In genomic region chr5:49848174-49848573, GRCm38 (mm10) we compare ENCODE assay signal across 25 mouse cellular contexts.
A peak's percentile ranks its signal among the peaks of the same experiment; 100 is the strongest.
DNase-seq lines count a peak whose midpoint lies in the region; ATAC-seq and TF ChIP-seq lines count a peak whose summit lies in the region.
"Had no signal": no experiment of that assay in that cellular context is flagged by ENCODE, and none has a peak within 500 bp of the region (broad histone marks: within the 10 kb centered on the region; RNA-seq: fewer than 3 reads in every experiment).

No protein-coding gene starts in this region.

- H3K36me3 ChIP-seq in hindbrain, embryonic 16.5 days (ENCODE audit: control insufficient read depth, insufficient read depth, low read length): no peaks in the 10 kb centered on the region
- H3K36me3 ChIP-seq in hindbrain, embryonic 12.5 days: no peaks in the 10 kb centered on the region
- no peaks in the 10 kb centered on the region for H3K36me3 ChIP-seq in intestine, embryonic 16.5 days (ENCODE audit: control insufficient read depth, insufficient read depth, low read length)
- H3K36me3 ChIP-seq: embryonic facial prominence, embryonic 12.5 days; limb, embryonic 15.5 days; midbrain, embryonic 12.5 days; neural tube, embryonic 12.5 days; stomach, embryonic 15.5 days had no signal

- H3K4me1 ChIP-seq in hindbrain, embryonic 16.5 days (ENCODE audit: control insufficient read depth, insufficient read depth, low read depth, low read length): no peaks in the 10 kb centered on the region
- no peaks in the 10 kb centered on the region for H3K4me1 ChIP-seq in hindbrain, embryonic 12.5 days
- H3K4me1 ChIP-seq in cerebellum, adult 2 months (ENCODE audit: control insufficient read depth, insufficient read depth, low read length): no peaks in the 10 kb centered on the region; the same call in 1 of the 2 replicates
- H3K4me1 ChIP-seq in intestine, embryonic 16.5 days (ENCODE audit: control insufficient read depth, insufficient read depth, low read length): no peaks in the 10 kb centered on the region
- H3K4me1 ChIP-seq: embryonic facial prominence, embryonic 12.5 days; forebrain, embryonic 13.5 days; limb, embryonic 15.5 days; midbrain, embryonic 12.5 days; neural tube, embryonic 12.5 days; stomach, embryonic 15.5 days had no signal

- TF ChIP-seq POLR2A in cerebellum, adult 2 months (IDR thresholded peaks at IDR 0.05; ENCODE audit: borderline replicate concordance, insufficient read depth, low read length): no peak

- no peaks in the 10 kb centered on the region for H3K9me3 ChIP-seq in hindbrain, embryonic 16.5 days (ENCODE audit: control insufficient read depth, low read length)
- H3K9me3 ChIP-seq in hindbrain, embryonic 12.5 days (replicated peaks): no peaks in the 10 kb centered on the region
- H3K9me3 ChIP-seq in intestine, embryonic 16.5 days (ENCODE audit: control insufficient read depth, low read length): no peaks in the 10 kb centered on the region
- H3K9me3 ChIP-seq: embryonic facial prominence, embryonic 12.5 days; forebrain, embryonic 13.5 days; limb, embryonic 15.5 days; midbrain, embryonic 12.5 days; neural tube, embryonic 12.5 days; stomach, embryonic 15.5 days had no signal

- ATAC-seq in hindbrain, embryonic 16.5 days: 0 out of 2 replicates have a peak, but pooled peaks have one; percentile 45
- no peak for ATAC-seq in hindbrain, embryonic 12.5 days (ENCODE audit: low FRiP score)
- ATAC-seq in intestine, embryonic 16.5 days: no peak

- H3K9ac ChIP-seq in hindbrain, embryonic 16.5 days (ENCODE audit: low read depth, low read length): no peak overlapping the region
- no peak overlapping the region for H3K9ac ChIP-seq in hindbrain, embryonic 12.5 days
- no peak overlapping the region for H3K9ac ChIP-seq in intestine, embryonic 16.5 days (ENCODE audit: low read depth, low read length)
- H3K9ac ChIP-seq: embryonic facial prominence, embryonic 12.5 days; forebrain, embryonic 13.5 days; limb, embryonic 15.5 days; liver, embryonic 14.5 days; lung, embryonic 14.5 days; midbrain, embryonic 12.5 days; neural tube, embryonic 12.5 days; stomach, embryonic 15.5 days had no signal

- H3K27ac ChIP-seq in hindbrain, embryonic 16.5 days (ENCODE audit: low read depth, low read length): no peak overlapping the region
- no peak overlapping the region for H3K27ac ChIP-seq in hindbrain, embryonic 12.5 days
- no peak overlapping the region for H3K27ac ChIP-seq in cerebellum, adult 2 months (ENCODE audit: insufficient read depth, low read length)
- H3K27ac ChIP-seq in intestine, embryonic 16.5 days (ENCODE audit: low read length): no peak overlapping the region
- H3K27ac ChIP-seq: embryonic facial prominence, embryonic 12.5 days; forebrain, embryonic 13.5 days; left cerebral cortex, adult 2 months; limb, embryonic 15.5 days; liver, embryonic 14.5 days; midbrain, embryonic 12.5 days; neural tube, embryonic 12.5 days; stomach, embryonic 15.5 days had no signal

- H3K27me3 ChIP-seq in hindbrain, embryonic 16.5 days (replicated peaks; ENCODE audit: control insufficient read depth, insufficient read depth, low read length): no peaks in the 10 kb centered on the region
- H3K27me3 ChIP-seq in hindbrain, embryonic 12.5 days: no peaks in the 10 kb centered on the region
- no peaks in the 10 kb centered on the region for H3K27me3 ChIP-seq in cerebellum, adult 2 months (ENCODE audit: control insufficient read depth, insufficient read depth, low read length)
- no peaks in the 10 kb centered on the region for H3K27me3 ChIP-seq in intestine, embryonic 16.5 days (replicated peaks; ENCODE audit: control insufficient read depth, insufficient read depth, low read length)
- H3K27me3 ChIP-seq: embryonic facial prominence, embryonic 12.5 days; forebrain, embryonic 13.5 days; limb, embryonic 15.5 days; midbrain, embryonic 12.5 days; neural tube, embryonic 12.5 days; stomach, embryonic 15.5 days had no signal

- H3K4me2 ChIP-seq in hindbrain, embryonic 16.5 days (ENCODE audit: low read length): no peak overlapping the region
- H3K4me2 ChIP-seq in hindbrain, embryonic 12.5 days (replicated peaks): no peak overlapping the region
- no peak overlapping the region for H3K4me2 ChIP-seq in intestine, embryonic 16.5 days (ENCODE audit: low read depth, low read length)
- H3K4me2 ChIP-seq: embryonic facial prominence, embryonic 12.5 days; forebrain, embryonic 13.5 days; heart, embryonic 11.5 days; limb, embryonic 15.5 days; lung, embryonic 14.5 days; midbrain, embryonic 12.5 days; neural tube, embryonic 12.5 days; stomach, embryonic 15.5 days had no signal

- TF ChIP-seq CTCF in cerebellum, adult 2 months (IDR thresholded peaks at IDR 0.05; ENCODE audit: borderline replicate concordance, insufficient read depth, low read depth, low read length): no peak

- no peak overlapping the region for H3K4me3 ChIP-seq in hindbrain, embryonic 16.5 days (ENCODE audit: low read length)
- H3K4me3 ChIP-seq in hindbrain, embryonic 12.5 days: no peak overlapping the region
- H3K4me3 ChIP-seq in cerebellum, adult 2 months (replicated peaks; ENCODE audit: insufficient read depth, low read depth, low read length): no peak overlapping the region
- no peak overlapping the region for H3K4me3 ChIP-seq in intestine, embryonic 16.5 days (ENCODE audit: low read length)
- H3K4me3 ChIP-seq: embryonic facial prominence, embryonic 12.5 days; erythroblast, embryonic 14.5 days; forebrain, embryonic 13.5 days; left cerebral cortex, adult 2 months; limb, embryonic 15.5 days; midbrain, embryonic 12.5 days; neural tube, embryonic 12.5 days; stomach, embryonic 15.5 days had no signal

- peak; percentile 92 for DNase-seq in brain, adult 2 months (ENCODE audit: low read depth, low spot score)
- peak; percentile 33 to 84 for DNase-seq in cerebellum, adult 2 months
- peak; percentile 13 to 46 for DNase-seq in cerebellum, postnatal 36 days
- no peak for DNase-seq in B cell, adult 2 months
- DNase-seq: adrenal gland, adult 2 months; gastrocnemius, postnatal 10 days; kidney, adult 18-20 months; kidney, postnatal 4 days; layer of hippocampus, adult 9-11 months; left cerebral cortex, postnatal 4 days; lung, embryonic 14.5 days; thymus, postnatal 25 days had no signal

Comparison
In these comparisons a context has a peak if more than half of its experiments do, and no peak if none do; other contexts are left out.
1. DNase-seq: peak in brain, adult 2 months (single experiment), cerebellum, adult 2 months (2 of 2) and cerebellum, postnatal 36 days (2 of 2); none in B cell, adult 2 months (0 of 2).